Mouse (Mus musculus) layer of hippocampus, adult 11-12 months (tissue): Measurements from ENCODE around the gene Plb1.
A peak's percentile ranks its signal among the peaks of the same experiment; 100 is the strongest.

Experiments
- DNase-seq: peaks from one replicate; pipeline ENCODE4 v3.0.0; 2022; ENCODE audit warnings: low spot score

Gene Plb1

GRCm38 (mm10) chr5:32336092-32336491 is 103.6 kb downstream of the Plb1 start:
- no peak for DNase-seq

DNA sequence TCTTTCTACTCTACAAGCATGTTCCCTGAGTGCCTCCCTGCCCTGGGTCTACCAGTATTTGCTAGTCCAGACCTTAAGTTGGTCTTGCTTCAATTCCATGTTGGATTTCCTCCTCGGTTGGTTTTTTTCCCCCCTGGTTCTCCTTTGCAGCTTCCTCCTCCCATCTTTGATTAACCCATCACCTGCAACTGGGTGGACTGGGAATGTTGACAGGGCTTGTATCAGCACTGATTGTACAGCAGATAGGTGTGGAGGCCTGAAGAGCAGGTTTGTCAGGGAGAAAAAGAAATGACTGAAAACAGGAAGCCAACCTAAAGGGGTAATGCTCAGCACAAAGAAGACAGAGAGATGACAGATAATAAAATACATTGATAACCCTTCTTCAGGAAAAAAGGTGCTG is 104.8 kb downstream of the Plb1 start:
- DNase-seq, result no peak

GRCm38 (mm10) chr5:32338339-32338738 is 105.8 kb downstream of the Plb1 start:
- DNase-seq, result no peak

GRCm38 (mm10) chr5:32338766-32339165 is 106.3 kb downstream of the Plb1 start:
- peak; percentile 32 for DNase-seq

- DNase-seq, result no peak
These were observed 107.7 kb downstream of the Plb1 start for GRCm38 (mm10) chr5:32340246-32340645.

GRCm38 (mm10) chr5:32342711-32343285 is 110.3 kb downstream of the Plb1 start:
- DNase-seq, result no peak

DNA sequence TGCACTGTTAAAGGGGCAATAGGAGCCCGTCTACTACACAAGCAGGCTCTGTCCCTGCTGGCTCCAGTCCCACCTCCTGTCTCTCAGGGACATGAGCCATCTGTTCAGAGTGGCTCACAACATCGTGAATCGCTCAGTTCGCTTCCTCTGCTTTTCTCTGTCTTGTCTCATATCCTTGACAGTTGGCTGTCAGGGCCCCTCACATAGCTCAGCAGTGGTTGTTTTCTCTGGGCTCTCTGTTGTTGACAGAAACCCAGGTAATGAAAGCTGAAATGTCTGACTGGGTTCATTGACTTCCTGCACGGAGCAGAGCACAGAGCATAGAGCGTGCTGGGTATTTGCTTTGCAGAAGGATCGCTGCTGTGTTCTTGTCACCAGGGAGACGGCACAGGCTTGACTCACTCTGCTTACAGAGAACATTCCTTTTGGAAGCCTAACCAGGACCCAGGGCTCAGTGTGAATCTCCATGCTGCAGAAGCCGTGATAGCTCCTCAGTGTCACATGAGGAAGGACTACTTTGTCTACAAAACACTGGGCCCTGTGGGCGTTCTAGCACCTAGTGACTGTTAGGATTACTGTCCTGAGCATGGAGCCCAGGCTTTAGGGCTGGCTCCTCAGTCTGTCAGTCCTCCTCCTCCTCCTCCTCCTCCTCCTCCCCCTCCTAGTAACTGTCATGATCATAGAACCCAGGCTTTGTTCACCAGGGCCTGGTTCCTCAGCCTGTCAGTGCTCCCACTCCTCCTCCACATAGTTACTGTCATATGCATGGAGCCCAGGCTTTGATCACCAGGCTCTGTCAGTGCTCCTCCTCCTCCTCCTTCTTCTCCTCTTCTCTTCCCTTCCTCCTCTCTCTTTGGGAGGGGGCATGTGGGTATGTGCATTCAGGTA is 113.8 kb downstream of the Plb1 start:
- DNase-seq, result peak; percentile 68

- DNase-seq, result no peak
These were observed 117.2 kb downstream of the Plb1 start for GRCm38 (mm10) chr5:32349718-32350117.

DNA sequence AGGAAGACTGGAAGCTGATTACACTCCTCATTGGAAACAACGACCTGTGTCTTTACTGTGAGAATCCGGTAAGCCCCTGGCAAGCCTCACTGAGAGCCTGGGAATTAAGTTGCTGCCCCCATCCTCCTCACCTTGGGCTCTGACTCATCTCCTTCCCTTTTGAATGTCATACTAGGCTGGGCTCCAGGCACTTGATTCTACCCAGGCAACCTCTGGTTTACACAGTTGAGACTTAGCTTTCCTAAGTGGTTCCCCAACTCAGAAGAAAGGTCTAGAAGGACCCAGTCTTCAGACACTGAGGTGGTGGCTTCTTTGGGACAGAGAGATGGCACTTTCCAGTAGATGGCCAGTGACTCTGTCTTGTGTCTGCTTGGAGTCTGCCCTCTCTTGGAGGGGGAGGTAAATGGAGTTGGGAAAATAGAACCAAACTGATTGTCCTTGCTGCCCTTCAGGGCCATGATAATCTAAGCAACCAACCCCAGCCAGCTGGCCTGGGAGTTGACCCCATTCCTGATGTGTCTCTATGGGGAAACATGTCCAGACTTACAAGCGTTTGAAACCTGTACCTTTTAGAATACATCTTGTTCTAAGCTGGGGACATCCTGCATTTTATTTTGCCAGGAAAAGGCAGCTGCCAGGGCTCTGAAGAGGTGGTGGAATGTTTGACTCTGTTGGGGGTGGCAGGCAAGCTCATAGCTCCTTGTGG is 118.2 kb downstream of the Plb1 start:
- no peak for DNase-seq

DNA sequence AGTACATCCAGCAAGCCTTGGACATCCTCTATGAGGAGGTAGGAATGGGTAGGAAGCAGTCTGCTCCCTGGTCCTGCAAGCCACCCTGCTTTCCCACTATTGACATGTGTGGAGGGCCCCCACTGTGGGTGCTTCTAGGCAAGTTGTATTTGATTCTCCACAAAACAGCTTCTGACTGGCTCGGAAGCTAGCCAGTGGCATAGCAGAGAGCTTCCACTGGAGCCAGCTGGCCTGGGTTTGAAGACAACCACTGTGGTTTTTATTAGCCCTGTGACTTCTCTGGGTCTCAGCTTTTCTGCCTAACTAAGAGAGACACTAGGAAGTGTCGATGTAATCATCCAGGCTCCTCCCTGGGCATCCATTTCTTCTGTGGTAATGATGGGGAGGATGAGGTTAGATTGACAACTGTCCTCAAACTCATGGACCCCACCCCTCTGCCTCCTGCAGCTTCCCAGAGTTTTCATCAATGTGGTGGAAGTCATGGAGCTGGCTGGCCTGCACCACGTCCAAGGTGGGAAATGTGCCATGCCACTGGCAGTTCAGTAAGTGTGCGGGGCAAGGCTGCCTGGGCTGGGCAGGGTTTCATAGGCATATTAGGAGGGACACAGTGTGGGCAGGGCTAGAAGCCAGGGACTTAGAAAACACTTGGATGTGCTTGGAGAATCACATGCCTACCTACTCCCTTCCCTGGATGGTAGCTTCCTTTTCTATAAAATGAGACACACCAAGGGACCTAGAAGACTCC is 119.4 kb downstream of the Plb1 start:
- no peak for DNase-seq

GRCm38 (mm10) chr5:32352845-32353244 is 120.3 kb downstream of the Plb1 start:
- DNase-seq, result no peak

GRCm38 (mm10) chr5:32353280-32353679 is 120.8 kb downstream of the Plb1 start:
- DNase-seq, result no peak

DNA sequence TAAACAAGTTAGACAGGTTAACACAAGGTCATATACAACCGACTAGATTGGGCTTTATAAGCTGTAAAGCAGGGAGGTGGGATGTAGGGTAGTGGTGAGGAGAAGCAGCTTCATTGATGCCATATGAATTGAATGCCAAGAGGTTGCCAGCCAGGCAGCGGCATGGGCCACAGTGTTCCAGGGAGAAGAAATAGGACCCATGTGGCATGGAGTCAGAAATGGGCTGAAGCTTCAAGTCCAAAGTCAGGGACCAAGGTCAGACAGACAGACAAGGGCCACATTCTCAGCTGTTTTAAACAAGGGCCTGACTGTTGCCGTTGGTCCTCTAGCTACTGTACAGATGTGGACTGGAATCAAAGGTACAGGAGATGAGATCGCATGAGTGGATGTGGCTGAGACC is 128.0 kb downstream of the Plb1 start:
- no peak for DNase-seq

GRCm38 (mm10) chr5:32361441-32362235 is 129.1 kb downstream of the Plb1 start:
- no peak for DNase-seq

GRCm38 (mm10) chr5:32369391-32369790 is 136.9 kb downstream of the Plb1 start:
- no peak for DNase-seq

DNA sequence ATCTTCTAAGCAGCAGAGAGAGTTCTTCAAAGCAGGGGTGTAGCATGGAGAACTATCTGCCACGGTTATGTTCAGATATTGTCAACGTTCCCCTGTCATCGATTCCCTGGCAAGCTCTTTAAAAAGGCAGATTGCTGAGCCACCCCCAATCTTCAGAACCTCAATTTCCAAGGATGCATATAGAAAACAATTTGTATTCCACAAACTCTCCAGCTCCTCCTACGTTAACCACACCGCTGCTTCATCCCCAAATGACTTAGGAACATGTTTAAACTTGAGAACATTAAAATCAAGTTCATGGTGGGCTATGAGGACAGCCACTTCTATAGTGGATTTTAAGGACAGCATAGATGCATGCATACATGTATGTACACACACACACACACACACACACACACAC is 138.7 kb downstream of the Plb1 start:
- DNase-seq, result peak; percentile 7

DNA sequence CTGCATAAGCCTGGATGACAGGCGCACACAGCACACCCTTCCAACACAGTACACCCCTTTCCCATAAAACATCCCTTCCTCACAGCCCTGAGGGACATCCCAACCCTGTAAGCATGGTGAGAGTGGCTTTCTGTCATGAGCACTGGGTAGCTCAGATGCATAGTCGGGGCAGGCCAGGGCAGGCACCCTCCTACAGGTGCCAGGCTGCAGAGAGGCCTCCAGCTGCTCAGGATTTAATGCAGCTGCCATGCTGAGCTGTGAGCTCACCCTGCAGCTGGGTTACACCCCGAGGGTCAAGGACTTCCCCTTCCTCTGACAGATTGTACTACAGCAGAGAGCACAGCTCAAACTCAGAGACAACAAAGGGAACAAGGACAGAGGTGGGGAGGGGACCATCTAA is 146.0 kb downstream of the Plb1 start:
- no peak for DNase-seq

GRCm38 (mm10) chr5:32388656-32389055 is 156.1 kb downstream of the Plb1 start:
- no peak for DNase-seq

DNA sequence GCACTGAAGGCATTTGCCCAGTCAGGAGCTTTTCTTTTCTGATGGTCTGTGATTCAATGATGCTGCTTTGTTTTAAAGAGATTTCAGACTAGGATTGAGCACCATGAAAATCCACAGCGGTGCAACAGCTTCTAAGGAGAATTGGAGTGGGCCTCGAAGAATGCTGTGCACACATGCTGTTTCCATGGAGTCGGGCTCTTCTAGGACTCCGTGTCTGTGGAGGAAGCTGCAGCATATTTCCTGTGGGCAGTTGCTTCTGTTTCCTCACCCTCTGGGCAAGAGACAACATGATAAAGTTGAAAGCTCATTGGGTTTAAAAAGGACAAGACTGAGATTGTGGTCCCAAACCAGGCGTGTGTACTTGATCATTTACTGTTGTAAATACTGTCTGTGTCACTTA is 157.8 kb downstream of the Plb1 start:
- DNase-seq, result peak; percentile 15

DNA sequence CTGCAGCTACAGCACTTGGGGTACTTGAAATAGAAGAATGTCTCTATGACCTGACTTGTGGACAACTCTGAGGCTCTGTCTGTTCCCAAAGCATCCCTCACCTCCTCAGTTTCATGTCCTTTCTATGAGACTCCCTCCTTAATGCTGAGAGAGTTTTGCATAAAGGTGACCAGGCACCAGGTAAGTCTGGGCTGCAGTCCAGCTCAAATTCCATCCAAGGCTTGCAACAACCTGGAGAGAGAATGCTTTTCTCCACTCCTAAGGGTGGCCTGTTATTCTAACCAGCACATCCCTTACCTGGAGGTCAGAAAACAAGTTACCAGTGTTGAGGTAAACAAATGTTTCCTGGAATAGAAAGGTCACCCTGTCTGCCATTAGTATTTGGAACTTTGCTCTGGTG is 159.8 kb downstream of the Plb1 start:
- no peak for DNase-seq

- no peak for DNase-seq
These were observed 162.1 kb downstream of the Plb1 start for GRCm38 (mm10) chr5:32394586-32394985.
